Mouse (Mus musculus) A20 (cell line): ENCODE measurements around the gene Zfp280c.

Experiments
- DNase-seq: peaks from one replicate; pipeline ENCODE4 v3.0.0-alpha.2; 2011; ENCODE audit warnings: low read depth, low spot score

Gene Zfp280c

GRCm38 (mm10) chrX:48594099-48594760 lies at the start of gene Zfp280c:
Gene Zfp280c (minus strand): TSS chrX:48594504.
- DNase-seq, result peak; percentile 83

GRCm38 (mm10) chrX:48637032-48637431 lies 42.7 kb upstream of the Zfp280c start:
- peak; percentile 29 for DNase-seq

- DNase-seq, result no peak
These were observed 29.7 kb upstream of the Zfp280c start for GRCm38 (mm10) chrX:48624054-48624420.

- DNase-seq, result peak; percentile 84
These were observed 29.2 kb upstream of the Zfp280c start, which contains the start of gene Slc25a14 for GRCm38 (mm10) chrX:48623379-48624053. Gene Slc25a14 (plus strand): TSS chrX:48623413.

GRCm38 (mm10) chrX:48623049-48623378 lies 28.7 kb upstream of the Zfp280c start:
- peak; percentile 2 for DNase-seq

GRCm38 (mm10) chrX:48604872-48605271 lies 10.6 kb upstream of the Zfp280c start:
- DNase-seq, result no peak

- DNase-seq, result no peak
These were observed 2.6 kb upstream of the Zfp280c start for GRCm38 (mm10) chrX:48596906-48597305.

- no peak for DNase-seq
These were observed 1.7 kb upstream of the Zfp280c start for GRCm38 (mm10) chrX:48596053-48596452.

- no peak for DNase-seq
These were observed 594 bp downstream of the Zfp280c start for GRCm38 (mm10) chrX:48593721-48594098.

GRCm38 (mm10) chrX:48583332-48583731 lies 11.0 kb downstream of the Zfp280c start:
- no peak for DNase-seq

GRCm38 (mm10) chrX:48532175-48532574 lies 62.1 kb downstream of the Zfp280c start:
- peak; percentile 50 for DNase-seq

- no peak for DNase-seq
These were observed 67.9 kb downstream of the Zfp280c start for GRCm38 (mm10) chrX:48526435-48526834.

GRCm38 (mm10) chrX:48525866-48526265 lies 68.4 kb downstream of the Zfp280c start:
- no peak for DNase-seq

- DNase-seq, result no peak
These were observed 69.0 kb downstream of the Zfp280c start for GRCm38 (mm10) chrX:48525332-48525731.

- peak; percentile 10 for DNase-seq
These were observed 70.8 kb downstream of the Zfp280c start for GRCm38 (mm10) chrX:48523512-48523911.

- DNase-seq, result no peak
These were observed 72.7 kb downstream of the Zfp280c start for GRCm38 (mm10) chrX:48521651-48522050.

- DNase-seq, result no peak
These were observed 74.7 kb downstream of the Zfp280c start for GRCm38 (mm10) chrX:48519549-48520085.

- DNase-seq, result no peak
These were observed 75.3 kb downstream of the Zfp280c start, which contains the start of gene Rab33a for GRCm38 (mm10) chrX:48518808-48519548. Gene Rab33a (plus strand): TSS chrX:48519285.

GRCm38 (mm10) chrX:48518211-48518807 lies 76.0 kb downstream of the Zfp280c start:
- no peak for DNase-seq

GRCm38 (mm10) chrX:48513824-48514223 lies 80.5 kb downstream of the Zfp280c start:
- peak; percentile 53 for DNase-seq

- peak; percentile 92 for DNase-seq
These were observed 81.0 kb downstream of the Zfp280c start, which contains the start of gene Aifm1 for GRCm38 (mm10) chrX:48513166-48513807. Gene Aifm1 (minus strand): TSS chrX:48513563.
